Mouse (Mus musculus) hematopoietic multipotent progenitor cell, adult 10-12 weeks (in vitro differentiated cells): ENCODE data around the gene Mettl3. TPM values are rescaled to one million over a fixed set of nuclear protein-coding genes. Genes with fewer than 3 reads are reported as not detected.

Experiments used
- polyA plus RNA-seq: library from polyadenylated mRNA; stranded (reverse); fragments of >175 nt; gene quantifications from 2 replicates; pipeline ENCODE4 v1.2.3, GENCODE M21; 2012; ENCODE audit warnings: low replicate concordance

The Mettl3 gene
- polyA plus RNA-seq, result 5.0 and 12.1 TPM in 2 replicates

DNA sequence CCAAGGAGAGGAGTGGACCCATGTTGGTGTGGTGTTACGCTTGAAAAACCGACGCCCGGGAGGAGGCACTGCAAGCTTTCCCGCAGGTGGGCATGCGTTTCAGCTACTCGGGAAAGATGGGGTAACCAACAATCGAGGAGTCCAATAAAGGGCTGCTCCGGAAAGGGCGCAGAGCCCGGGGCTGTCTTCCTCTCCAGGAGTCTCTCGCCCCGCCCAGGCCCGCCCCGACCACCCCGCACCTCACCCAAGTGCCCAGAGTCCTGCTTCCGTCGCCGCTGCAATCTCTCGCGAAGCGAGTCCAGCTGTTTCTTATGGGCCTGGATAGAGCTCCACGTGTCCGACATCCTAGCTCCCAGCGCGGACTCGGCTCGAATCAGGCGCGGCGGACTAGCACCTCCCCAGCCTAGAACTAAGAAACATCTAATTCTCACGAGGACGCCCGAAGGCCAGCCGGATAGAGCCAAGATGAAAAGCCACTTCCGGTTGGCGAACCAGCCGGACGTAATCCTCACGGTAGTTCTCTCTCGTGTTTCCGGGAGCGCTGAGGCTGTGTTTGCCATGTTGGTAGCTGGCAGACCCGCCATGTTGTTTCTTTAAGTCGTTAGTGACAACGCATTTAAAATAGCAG lies at the start of gene Mettl3:
TSS of gene Mettl3 (minus strand) at position 485 of the 628 bp plus-strand sequence.

DNA sequence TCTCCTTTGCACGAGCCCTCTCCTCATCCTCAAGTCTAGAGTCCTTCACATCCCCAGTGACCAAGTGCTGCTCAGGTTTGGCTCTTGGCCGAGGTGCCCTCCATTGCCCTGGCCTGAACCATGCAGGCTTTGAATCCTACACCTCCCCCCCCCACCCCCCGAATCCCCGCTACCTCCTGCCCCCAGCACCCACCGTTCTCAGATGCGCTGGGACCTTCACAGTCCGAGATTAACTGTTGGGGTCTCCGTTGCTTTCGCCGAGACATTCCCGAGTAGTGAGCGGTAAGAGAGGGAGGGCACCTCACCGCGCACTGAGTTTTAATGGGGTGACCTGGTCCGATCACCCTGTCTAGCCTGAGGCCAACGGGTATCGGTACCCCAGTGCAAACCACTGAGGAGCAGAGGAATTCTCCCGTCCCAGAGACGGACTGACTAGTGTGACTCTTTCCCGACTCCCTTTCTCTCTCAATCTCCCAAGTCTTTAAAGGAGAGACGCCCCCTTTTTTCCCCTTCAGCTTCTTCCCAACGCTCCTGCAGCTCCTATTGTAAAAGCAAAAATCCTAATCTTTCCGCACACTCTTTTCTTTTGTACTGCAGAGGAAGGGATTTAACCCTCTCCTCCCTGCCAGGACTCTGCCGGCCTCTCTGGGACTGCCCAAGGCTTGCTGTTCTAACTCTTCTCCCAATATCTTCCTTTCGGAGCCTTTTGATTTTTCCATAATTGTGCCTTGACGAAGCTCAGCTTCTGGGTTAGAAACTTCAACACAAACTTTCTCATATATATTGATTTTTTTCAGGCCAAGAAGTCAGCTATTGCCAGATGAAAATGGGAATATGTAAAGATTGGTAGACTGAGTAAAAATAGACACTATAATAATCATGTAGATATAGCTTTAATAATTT lies 23.2 kb upstream of the Mettl3 start, which contains the start of gene Sall2:
TSS of gene Sall2 (minus strand) at position 853 of the 903 bp plus-strand sequence.

DNA sequence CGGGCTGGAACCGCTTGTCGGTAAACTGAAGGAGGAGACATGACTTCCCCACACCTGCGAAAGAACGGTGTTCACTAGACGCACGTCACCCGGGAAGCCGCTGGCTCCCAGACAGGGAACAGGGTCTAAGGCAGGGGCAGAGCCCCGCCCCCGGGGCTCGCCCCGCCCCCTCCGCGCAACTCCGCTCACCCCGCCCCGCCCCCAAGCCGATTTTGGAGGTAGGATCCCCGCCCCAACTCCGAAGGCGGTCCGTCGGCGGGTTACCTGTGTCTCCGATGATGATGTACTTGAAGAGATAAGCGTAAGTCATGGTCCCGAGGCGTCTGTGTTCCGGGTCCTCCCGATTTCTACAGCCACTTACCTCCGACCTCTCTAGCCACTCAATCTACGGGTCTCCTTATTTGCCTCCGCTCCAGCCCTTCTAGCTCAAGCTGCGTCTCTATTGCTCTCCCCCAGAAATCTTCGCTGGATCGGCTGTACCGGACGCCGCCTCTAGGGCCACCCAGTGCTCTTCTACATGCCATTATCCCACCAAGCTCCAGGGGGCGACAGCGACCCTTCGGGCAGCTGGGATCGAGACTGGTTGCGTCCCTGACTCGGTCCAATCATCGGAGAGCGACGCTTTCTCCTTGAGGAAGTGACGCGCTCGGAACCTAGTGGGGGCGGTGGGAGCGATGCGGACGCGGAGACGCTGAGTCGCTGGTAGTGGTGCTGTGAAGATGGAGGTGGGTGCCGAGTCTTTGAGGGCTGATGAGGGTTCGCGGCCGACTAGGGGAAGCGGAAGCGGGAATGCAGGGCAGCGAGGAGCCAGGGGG lies 25.8 kb downstream of the Mettl3 start, which contains the start of the genes Tox4 and Rab2b:
TSS of gene Tox4 (plus strand) at position 215 of the 815 bp plus-strand sequence.
TSS of gene Rab2b (minus strand) at position 614 of the 815 bp plus-strand sequence.

DNA sequence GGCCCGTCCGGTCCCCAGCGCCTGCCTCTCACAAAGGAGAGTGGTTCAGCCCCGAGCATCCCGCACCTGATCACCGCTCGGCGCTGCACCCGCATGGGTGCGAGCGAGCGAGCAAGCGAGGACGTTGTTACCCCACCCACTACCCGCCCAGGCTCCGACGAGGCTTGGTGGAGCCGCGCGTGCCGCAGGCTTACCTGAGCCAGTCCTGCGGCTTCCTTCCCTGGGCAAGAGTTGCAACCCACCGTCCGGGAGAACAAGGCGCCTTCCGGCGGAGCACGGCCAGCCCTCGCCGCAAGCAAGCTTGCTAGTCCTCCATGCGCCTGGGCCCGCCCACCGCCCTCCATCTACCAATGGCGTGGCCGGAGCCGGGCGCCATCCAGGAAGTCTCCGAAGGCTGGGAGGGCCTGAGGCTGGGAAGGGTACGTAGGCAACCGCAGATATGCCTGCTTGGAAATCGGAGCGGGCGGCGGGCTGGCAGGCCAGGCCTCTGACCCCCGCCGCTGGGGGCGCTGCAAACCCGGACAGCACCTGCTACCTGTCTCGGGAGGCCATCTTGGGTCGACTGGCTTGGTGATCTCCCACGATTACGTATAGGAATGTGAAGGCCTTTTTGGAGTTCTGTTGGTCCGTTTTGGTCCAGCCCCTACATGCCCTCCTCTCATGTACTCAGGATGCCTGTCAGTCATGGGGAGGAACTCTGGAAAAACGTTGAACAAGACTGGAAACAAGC lies 47.3 kb downstream of the Mettl3 start, which contains the start of gene Chd8:
TSS of gene Chd8 (minus strand) at position 297 of the 730 bp plus-strand sequence.

Other genes with a start within 250 kb of the Mettl3 start
- 12.0 and 24.1 TPM in 2 replicates for gene Hnrnpc, start 201.1 kb downstream of the Mettl3 start, polyA plus RNA-seq
- 6.8 and 11.8 TPM in 2 replicates for gene Rpgrip1, start 194.4 kb downstream of the Mettl3 start, polyA plus RNA-seq
- 7.8 and 20.4 TPM in 2 replicates for gene Supt16, start 107.7 kb downstream of the Mettl3 start, polyA plus RNA-seq
- gene Chd8, start 47.3 kb downstream of the Mettl3 start, polyA plus RNA-seq, result 9.6 and 30.6 TPM in 2 replicates
- gene Tox4, start 26.0 kb downstream of the Mettl3 start, polyA plus RNA-seq, result 24.0 and 40.0 TPM in 2 replicates
- 0.48 and 1.7 TPM in 2 replicates for gene Rab2b, start 25.6 kb downstream of the Mettl3 start, polyA plus RNA-seq
- 2.6 and 3.0 TPM in 2 replicates for gene Sall2, start 23.6 kb upstream of the Mettl3 start, polyA plus RNA-seq
- gene Olfr1513, start 51.3 kb upstream of the Mettl3 start, polyA plus RNA-seq, result not detected in 2 replicates
- gene Olfr1512, start 74.0 kb upstream of the Mettl3 start, polyA plus RNA-seq, result not detected in 2 replicates
- not detected in 2 replicates for gene Olfr1511, start 92.3 kb upstream of the Mettl3 start, polyA plus RNA-seq
- gene Olfr1510, start 109.2 kb upstream of the Mettl3 start, polyA plus RNA-seq, result not detected in 2 replicates
- gene Olfr1509, start 137.9 kb upstream of the Mettl3 start, polyA plus RNA-seq, result not detected in 2 replicates
- not detected in 2 replicates for gene Olfr1508, start 162.4 kb upstream of the Mettl3 start, polyA plus RNA-seq
- gene Olfr1507, start 190.6 kb upstream of the Mettl3 start, polyA plus RNA-seq, result not detected in 2 replicates